Mouse (Mus musculus) gonadal fat pad, adult 2 months (tissue): ENCODE measurements around the gene Ppp2r2d. TPM values are rescaled to one million over a fixed set of nuclear protein-coding genes. Genes with fewer than 3 reads are reported as not detected.

Experiments
- DNase-seq: peaks from one replicate; pipeline ENCODE4 v3.0.0-alpha.2; 2012; ENCODE audit warnings: low read depth
- polyA plus RNA-seq: library from polyadenylated mRNA; depleted of rRNA; stranded (reverse); fragments of >200 nt; gene quantifications from 2 replicates; pipeline ENCODE4 v1.2.3, GENCODE M21; 2012; rRNA removed

Ppp2r2d gene
- polyA plus RNA-seq, result 26.2 and 30.1 TPM in 2 replicates

DNA sequence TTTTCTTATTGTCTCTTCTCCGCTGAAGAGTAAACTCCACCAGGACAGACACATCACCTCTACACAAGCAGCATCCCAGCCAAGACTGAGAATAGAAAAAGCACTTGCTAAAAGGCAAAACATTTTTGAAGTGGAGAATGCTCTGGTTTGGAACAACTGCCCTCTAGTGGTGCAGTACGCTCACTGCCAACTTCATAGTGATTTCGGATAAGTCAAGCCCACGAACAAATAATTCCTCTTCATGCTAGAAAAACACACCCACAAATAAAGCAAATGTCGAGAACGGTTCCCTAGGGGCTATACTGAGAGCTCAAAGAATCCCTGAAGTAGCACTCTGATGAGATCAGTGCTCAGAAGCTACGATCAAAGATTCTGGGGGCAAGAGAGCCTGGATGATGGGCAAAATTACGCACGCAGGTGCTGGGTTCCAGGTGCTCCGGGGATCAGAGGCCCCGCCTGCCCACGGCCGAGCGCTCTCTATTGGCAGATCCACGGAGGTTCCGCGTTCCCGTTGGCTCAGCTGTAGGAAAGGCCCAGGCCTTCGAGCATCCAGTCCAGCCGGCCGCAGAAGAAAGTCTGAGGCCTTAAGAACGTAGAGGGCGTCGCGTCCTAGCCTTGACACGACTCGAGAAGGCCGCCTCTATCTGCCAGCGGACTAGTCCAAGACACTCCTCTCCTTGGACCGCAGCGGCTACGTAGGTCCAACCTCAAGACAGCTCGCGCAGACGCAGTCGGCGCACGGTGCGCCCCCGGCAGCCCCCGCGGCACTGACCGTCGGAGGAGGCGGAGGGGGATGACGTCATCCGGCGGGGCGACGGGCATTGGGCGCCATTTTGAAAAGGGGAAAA, at the start of gene Ppp2r2d, which contains the start of gene Mapk1ip1:
Ppp2r2d (plus strand) TSS at position 536 of the 848 bp plus-strand sequence.
Mapk1ip1 (minus strand) TSS at position 730 of the 848 bp plus-strand sequence.
- DNase-seq, result peak; percentile 42

DNA sequence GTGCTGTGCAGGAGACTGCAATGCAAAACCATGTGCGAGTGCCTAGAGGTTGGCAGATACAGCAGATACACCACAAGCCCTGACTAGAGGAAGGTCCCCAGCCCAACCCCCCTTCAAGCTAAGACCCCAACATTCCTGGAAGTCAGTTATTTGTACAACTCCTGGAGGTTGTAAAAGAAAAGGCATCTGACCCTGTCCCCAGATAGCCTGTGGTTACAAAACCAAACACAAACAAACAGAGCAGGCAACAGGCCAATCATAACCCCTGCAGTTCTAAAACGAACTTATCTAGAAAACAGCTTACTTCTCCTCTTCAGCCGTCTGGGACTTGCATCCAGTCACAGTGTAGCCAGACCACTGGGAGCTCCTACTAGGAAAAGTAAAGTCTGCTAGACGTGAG, 42.5 kb upstream of the Ppp2r2d start:
- DNase-seq, result no peak

DNA sequence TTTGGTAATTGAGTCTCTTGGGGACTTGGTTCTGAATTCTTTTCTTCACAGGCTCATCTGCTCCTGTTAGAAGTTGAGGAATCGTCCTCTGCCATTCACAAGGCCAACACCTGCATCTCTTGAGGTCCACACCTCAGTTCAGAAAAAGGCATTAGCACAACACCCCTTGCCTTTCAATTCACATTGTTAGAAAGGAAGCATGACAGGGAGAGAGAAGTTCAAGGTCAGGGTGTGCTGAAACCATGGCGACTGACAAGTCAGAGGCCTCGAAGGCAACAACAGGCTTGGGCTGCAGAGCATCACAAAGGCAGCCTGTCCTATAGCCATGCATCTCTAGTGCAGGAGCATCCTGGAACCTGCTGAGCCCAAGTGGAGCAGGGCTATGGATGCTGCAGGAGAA, 38.7 kb upstream of the Ppp2r2d start:
- no peak for DNase-seq

DNA sequence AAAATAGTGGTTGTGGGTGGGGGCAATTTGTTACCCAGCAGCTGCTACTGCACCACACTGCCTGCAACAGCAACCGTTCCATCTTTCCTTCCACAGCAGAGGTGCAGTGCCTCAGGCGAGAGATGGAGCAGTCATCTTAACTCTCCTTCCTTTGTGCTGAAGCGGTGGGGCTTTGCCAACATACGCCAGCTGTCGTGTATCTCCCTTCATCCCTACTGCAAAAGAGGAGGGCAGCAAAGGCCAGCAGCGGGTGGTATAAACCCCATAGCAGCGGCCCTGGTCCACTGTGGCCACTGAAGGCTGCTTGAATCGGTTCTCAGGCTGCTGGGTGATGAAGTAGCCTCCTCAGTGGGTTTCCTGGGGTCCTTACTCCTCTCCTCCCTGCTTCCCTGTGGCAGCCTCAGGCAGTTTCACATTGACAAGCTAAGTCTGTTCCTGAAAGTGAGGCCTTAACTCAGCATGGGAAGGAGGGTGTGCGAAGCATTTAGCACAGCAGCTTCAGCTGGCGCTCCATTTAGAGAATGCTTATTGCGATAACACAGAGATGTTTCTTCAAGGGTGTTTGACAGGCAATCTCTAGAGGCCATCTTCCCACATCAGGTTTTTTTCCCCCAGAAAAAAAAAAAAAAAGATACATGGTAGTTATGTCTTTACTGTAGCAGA, 32.5 kb upstream of the Ppp2r2d start:
- DNase-seq, result no peak

DNA sequence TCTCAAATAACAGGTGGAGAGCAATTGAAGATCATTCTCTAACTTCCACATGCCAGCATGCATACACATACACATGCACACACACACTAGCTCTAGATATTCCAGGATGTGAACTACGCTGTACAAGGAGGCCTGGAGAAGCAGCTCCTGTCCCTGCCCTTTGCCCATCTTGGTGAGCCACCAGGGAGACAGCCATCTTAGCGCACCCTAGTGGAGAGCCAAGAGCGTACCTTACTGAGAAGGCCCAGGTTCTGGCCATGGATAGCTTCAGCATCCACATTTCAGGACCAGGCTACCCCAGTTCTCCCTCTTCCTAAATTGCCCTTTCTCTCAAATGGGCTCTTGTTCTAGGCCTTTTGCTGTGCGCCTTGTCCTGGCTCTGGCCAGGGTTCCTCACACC, 27.6 kb upstream of the Ppp2r2d start:
- DNase-seq, result no peak

DNA sequence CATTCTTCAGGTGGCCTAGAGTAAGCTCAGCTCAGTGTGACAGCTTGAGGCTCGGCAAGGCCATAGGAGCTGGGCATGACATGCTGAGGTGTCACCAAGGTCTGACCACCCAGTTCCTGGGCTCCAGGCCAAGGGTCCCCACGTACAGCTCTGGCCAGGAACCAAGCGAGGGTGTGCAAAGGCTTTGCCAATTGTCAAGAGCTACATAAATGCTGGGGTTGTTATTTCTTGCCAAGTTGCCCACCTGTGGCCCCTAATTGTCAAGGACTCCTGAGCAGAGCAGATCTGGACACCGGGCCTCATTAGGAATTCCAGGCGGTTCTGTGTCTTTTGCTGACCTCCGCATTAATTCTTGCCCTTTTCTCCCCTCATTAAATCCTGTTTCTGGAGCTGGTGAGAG, 21.5 kb upstream of the Ppp2r2d start:
- no peak for DNase-seq

DNA sequence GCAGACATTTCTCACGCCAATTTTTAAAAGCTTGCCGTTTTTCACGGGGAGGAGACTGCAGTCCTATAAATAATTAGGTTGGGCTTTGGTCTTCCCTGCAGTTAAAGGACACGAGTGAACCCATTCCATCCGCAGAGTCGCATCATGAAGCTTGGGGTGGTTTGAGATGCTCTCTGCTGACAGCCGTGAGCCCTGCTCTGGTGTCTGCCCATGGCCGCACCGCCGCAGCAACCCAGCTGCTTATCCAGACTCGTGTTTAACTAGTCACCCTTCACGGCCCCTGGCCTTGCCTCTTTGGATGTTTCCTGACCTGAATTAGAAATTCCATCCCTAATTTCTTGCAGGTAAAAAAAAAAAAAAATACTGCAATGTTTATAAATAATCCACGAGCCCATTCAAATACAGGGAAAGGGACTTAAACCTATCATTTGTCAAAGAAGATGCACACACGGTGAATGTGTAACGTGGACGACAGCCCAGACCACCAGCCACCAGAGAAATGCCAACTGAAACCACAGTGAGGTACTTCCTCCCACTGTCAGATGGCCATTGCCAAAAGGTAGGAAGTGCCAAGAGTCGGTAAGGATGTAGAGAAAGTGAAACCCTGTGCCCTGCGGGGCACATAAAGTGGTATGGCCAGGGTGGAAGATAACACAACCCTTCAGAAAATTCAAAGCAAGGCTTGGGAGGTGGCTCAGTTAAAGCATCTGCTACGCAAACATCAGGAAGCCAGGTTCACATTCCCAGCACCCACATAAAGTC, 20.7 kb upstream of the Ppp2r2d start:
- DNase-seq, result no peak

DNA sequence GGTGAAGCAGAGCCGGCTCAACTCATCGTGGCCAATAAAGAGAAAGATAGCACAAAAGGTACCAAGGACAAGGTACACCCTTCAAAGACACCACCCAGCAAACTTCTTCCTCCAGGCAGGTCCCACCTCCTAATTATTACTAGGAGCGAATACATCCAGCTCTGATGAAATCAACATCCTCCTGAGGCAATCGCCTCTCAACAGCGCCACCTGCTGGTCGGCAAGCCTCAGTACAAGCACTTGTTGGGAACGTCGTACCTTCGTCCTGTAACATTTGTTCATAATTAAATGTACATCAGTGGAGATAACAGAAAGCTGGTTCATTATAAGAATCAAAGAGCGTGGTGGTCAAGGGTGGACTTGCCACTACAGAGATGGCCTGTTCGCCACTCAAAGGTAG, 18.1 kb upstream of the Ppp2r2d start:
- no peak for DNase-seq

DNA sequence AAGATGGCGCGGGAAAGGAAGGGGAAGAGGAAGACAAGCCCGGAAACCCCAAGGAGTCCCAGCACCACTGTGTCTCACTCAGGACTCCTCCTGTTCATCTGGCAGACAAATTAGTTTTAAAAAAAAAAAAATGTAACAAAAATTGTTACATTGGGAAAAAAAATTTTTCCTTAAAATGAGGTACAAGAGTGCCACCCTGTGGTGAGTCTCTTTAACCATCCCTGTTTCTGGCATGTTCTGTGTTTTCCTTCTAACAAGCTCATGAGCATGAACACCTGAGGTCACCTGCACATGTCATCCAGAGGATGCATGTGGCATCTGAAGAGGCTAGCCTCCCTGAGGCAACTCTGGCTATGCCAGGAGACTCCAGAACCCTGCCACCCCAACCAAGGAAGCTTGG, 10.9 kb upstream of the Ppp2r2d start:
- no peak for DNase-seq

DNA sequence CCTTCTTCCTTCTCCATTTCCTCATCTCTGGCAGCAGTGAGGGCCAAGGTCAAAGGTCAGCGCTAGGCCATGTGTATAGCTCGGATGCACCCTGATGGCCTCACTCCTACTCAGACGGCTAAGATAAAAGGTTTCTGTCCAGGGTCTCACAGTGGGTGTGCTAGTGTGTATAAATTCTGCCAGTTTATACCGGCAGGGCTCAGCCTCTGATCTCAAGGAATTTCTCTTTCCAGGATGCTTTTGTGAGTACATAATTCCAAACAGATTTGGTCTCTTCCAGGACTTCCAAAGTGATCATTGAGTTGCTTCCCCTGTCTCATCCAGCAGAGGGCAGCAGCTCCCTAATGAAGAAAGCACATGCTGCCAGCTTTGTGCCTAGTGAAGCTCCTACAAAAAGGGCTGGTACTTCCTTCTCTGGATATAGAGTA, 5.3 kb upstream of the Ppp2r2d start:
- no peak for DNase-seq

DNA sequence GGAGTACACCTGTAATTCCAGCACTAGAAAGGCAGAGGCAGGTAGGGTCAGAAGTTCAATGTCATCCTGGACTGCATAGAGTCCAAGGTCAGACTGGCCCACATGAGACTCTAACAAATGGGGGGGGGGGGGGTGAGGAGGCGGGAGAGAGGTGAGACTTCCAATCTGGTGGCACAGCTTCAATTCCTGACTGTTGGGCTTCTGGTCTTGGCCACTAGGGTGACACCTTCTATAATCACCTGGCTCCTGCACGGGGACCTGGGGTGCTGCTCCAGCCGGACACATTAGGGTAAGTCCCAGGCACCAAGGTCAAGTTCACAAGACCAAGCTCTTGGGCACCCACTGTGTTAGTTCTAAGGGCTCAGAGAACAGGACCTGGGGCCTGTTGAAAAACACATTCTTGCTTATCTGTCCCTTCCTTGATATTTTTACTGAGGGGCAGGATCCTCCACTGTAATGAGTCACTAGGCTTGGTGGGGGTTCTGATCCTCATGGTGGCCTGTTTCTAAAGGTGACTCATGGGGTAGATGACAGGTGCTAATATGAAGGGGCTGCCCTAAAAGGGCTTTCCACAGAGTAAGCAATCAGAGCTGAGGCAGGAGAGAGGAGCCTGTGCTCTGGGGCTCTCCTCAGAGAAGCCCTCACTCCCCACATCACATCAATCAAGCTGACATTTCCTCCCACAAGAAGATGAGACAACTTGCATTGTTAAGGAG, 4.3 kb upstream of the Ppp2r2d start:
- no peak for DNase-seq

DNA sequence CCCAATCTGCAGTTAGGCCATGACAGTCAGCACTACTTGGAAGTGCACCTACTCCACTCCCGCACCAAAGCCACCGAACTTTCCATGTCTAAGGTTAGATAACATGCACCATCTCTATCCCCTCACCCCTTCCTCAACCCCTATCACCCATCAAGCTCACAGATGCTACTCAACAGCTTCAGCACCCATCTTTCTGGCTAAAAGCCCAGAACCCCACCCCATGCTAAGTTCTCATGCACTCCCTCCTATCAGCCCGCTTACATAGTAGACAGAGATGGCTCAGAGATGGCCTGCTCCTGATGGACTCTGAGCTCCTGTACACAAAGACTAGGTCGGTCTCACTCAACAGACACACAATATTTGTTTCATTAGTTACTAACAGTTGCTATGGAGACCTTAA, 2.5 kb upstream of the Ppp2r2d start:
- DNase-seq, result no peak

DNA sequence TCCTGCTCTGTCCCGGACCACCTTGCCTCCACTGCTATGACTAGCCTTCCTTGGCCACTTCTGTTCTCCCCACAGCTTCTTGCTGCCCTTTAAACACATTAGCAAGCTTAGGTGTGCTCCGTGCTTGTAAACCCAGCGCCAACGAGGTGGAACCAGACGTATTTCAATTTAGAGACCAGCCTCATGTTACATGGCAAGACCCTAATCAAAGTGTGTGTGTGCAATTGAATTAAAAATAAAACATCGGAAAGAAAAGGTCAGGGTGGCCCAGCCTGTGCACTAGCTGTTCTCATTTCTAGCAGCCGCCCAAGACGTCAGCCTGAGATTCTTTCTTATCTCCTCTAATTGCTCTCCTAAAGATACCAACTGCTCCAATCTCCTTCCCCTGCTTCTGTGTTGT, 768 bp upstream of the Ppp2r2d start:
- no peak for DNase-seq

DNA sequence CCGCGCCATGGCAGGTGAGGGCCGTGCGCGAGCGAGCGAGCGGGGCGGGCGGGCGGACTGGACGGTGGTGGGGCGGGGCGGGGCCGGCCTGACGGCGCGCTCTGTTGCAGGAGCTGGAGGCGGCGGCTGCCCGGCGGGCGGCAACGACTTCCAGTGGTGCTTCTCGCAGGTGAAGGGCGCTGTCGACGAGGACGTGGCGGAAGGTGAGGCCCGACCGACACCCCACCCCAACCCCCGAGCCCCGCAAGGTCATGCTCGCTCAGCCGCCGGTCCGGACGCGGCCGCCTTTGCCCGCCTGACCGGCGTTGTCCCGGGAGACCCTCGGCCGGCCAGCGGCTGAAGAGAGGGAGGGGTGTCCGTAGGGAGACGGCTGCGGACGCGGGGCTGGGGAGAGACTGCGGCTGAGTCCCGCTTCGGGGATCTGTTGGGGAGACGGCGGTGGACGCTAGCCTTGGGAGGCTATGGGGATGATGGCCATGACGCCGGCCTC, 668 bp downstream of the Ppp2r2d start:
- DNase-seq, result no peak

DNA sequence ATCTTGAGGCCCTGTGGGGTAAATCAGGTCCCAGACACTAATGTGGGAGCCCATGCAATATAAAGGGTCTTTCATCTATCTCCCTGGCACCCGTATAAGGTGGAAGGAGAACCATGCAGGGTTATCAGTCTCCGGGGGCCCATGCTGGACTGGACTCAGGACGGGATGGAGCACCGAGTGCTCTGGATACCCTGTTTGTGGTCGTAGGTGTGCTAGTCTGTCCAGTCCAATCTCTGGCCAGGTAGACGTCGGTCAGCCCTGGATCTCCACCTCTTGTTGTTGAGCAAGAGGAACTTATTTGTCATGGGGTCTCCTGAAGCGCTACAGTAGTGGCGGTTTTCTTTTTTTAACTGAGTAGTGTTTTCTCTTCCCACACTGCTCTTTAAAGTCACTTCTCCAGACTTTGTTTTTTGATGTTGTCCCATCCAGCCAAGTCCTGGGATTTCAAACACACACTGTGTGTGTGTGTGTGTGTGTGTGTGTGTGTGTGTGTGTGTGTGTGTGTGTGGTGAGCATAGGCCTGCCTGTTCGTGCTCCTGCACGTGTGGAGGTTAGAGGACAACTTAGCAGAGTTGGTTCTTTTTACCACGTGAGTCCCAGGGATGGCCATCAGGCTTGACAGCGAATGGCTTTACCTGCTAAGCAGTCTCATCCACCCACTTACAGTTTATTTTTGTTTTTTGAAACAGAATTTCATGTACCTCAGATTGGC, 1.6 kb downstream of the Ppp2r2d start:
- no peak for DNase-seq

DNA sequence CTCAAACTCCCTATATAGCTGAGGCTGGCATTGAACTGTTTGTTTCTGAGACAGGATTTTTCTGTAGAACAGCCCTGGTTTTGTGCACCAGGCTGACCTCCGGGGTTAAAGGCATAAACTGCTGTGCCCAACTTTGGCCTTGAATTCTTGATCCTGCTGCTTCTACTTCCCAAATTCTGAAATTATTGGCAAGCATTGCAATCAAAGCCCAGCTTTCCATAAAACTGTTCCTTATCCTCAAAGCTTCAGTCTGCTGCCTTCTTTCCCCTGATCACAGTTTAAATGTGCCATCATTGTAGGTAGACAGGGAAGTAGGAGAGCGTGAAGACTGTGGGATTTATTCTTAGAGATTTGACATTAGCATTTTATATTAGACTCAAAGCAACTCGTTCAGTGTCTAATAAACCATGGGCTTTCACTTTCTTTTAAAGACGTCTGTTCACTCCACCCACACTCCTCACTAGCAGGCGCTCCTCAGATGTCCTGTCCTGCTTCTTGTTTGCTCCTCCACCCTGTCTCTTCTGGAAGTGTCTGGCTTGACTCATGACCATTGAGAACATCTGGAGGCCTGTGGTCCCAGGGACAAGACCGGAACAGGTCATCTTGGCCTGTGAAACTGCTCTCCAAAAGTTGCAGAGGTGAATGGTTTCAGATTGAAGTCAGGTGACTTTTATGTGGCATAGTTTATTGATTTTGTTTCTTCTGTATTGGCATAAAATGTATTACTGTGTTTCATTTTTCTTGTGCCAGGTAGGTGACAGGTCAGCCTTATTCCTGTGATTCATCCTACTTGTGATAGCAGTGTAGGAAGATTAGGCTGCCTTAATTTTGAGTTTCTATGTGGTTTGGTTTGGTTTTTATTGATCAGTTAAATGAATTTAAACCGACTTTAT, 2.4 kb downstream of the Ppp2r2d start:
- no peak for DNase-seq

DNA sequence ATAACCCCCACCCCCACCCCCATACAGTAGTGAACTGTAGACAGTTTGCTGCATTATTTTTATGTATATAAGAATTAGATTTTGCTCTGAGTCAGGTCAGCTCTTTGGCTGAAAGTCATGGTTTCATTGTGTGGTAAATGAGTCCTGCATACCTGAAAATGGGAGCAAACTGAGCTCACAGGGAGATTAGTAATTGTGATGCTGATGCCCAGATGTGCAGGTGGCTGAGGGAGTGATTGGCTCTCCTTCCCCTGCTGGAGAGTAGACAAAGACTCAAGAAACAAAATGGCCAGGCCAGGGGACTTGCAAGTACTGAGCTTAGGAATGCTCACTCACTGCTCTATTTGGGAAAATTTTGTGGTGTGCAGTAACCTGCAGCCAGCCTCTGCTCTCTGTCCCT, 4.2 kb downstream of the Ppp2r2d start:
- no peak for DNase-seq

DNA sequence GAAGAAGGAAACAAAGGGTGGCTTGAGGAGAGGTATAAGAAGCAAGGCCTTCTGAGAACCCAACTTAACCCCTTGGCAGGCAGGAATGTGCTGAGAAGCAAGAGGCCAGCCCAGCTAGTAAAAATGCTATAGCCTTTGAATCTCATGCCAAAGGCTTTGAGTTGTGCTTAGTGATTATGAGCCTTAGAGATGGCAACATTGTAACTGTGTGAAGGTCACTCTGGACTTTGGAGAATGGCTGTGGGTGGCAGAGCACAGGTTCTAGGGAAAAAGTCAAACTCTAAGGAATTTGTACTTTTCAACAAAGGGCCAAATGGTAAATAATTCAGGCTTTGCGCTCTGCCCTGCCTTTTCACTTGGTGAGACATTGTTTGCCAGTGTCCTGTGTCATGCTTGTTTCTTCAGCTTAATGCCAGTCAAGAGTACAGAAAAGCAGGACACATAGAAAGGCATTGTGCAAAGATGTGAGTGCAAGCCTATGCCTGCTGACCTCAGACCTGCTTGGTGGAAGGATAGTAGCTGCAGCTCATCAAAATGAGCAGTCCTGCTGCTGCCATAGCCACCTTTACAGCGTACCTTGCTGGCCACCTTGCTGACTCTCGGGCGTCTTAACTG, 7.6 kb downstream of the Ppp2r2d start:
- DNase-seq, result no peak

DNA sequence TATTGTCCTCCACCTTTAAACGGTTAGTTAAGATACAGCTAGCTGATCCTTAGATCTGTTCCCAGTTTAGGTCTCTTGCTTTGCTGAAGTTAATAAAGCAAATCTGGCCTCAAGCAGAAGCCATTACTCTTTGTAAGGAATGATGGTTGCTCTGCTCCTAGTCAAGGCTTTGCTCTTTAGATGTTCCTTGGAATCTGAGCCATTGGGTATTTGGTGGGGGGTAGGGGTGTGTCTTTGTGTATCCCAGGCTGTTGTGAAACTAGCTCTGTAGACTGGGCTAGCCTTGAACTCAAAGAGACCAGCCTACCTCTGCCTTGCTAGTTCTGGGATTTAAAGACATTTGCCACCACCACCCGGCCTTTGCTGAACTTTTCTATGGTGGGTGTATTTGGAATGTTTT, 8.3 kb downstream of the Ppp2r2d start:
- no peak for DNase-seq

DNA sequence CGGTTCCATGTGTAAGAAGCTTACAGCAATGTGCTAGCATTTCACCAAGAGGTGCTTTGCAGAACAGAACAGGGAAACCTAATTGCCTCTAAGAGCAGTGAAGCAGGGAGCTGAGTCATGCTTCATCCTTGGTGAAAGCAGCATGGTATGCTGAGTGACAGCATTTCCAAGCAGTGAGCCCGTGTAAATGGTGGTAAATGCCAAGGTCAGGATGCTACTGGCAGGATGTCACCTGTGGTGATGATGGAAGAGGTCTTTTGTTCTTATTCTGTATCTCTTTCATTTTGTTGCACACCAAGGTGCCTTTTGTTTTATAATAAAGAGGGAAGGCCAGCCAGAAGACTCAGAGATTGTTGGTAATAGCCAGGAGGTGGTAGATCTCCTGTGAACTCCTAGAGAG, 10.8 kb downstream of the Ppp2r2d start:
- no peak for DNase-seq
